Mouse (Mus musculus) cerebellum, postnatal 36 days (tissue): ENCODE data around the gene Spop.

ENCODE experiments used
- DNase-seq, 2 experiments: peaks; one replicate each; pipeline ENCODE4 v3.0.0; 2021 to 2022; ENCODE audit warnings: mixed read lengths in 2 of 2

Gene Spop

GRCm38 (mm10) chr11:95528231-95528630, 114.4 kb downstream of the Spop start:
- no peak for DNase-seq

GRCm38 (mm10) chr11:95532353-95533072, 118.6 kb downstream of the Spop start:
- no peak for DNase-seq

GRCm38 (mm10) chr11:95533484-95534160, 119.7 kb downstream of the Spop start:
- DNase-seq: peak; percentile 86 to 89

GRCm38 (mm10) chr11:95538378-95539104, 124.7 kb downstream of the Spop start:
- DNase-seq: no peak

- no peak for DNase-seq
These were observed 126.9 kb downstream of the Spop start for GRCm38 (mm10) chr11:95540637-95541385.
